Comparison of ENCODE assay signal across 10 mouse cellular contexts in the genomic region with DNA sequence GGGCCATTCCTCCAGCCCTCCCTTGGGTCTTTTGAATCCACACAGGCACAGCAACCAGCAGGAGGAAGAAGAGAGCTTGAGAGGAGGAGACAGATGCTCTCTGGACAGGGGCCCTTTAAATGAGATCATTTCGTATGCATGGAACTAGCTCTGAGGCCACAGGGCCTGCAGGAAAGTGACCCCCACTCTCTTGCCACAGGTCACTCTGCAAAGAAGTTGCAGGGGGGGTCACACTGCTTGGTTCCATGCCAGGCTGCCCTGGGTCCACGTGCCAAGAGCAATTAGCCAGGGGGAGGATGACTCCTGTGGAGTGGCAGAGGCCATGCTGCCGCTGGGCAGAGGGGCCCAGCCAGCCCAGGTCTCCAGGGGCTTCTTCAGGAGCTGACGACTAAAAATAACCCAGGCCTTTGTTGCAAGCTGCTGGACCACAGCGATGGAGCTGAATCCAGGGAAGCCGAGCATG.
A peak's percentile ranks its signal among the peaks of the same experiment; 100 is the strongest.
DNase-seq lines count a peak whose midpoint lies in the region; ATAC-seq and TF ChIP-seq lines count a peak whose summit lies in the region.
"Had no signal": no experiment of that assay in that cellular context is flagged by ENCODE, and none has a peak within 500 bp of the region (broad histone marks: within the 10 kb centered on the region; RNA-seq: fewer than 3 reads in every experiment).

No protein-coding gene starts in this region.

- no peak overlapping the region for H3K9ac ChIP-seq in limb, embryonic 13.5 days
- H3K9ac ChIP-seq in heart, postnatal 0 days (replicated peaks; ENCODE audit: low read depth, low read length), result 0 out of 2 replicates have a peak overlapping the region, but pooled peaks have one; percentile 11
- H3K9ac ChIP-seq in midbrain, postnatal 0 days (replicated peaks; ENCODE audit: low read length, poor library complexity, severe bottlenecking), result no peak overlapping the region

- WGBS in limb, embryonic 13.5 days, result 38% methylated on average over 6 of the region's 6 CpGs
- 60% methylated on average over 6 of the region's 6 CpGs for WGBS in limb, embryonic 10.5 days
- WGBS in heart, postnatal 0 days, result 15% methylated on average over 6 of the region's 6 CpGs
- 12% methylated on average over 6 of the region's 6 CpGs for WGBS in midbrain, postnatal 0 days

- ATAC-seq in limb, embryonic 13.5 days (ENCODE audit: low FRiP score, low read depth), result no peak
- peak; percentile 69 for ATAC-seq in heart, postnatal 0 days (ENCODE audit: insufficient read depth, low read depth)
- ATAC-seq in midbrain, postnatal 0 days (ENCODE audit: low FRiP score), result no peak
- ATAC-seq: activated CD4-positive, CD25-positive, alpha-beta regulatory T cell, adult 4 months had no signal

- TF ChIP-seq EP300 in heart, postnatal 0 days (IDR thresholded peaks at IDR 0.05; ENCODE audit: low read depth), result no peak

- H3K9me3 ChIP-seq in limb, embryonic 13.5 days, result no peaks in the 10 kb centered on the region
- H3K9me3 ChIP-seq in limb, embryonic 10.5 days (replicated peaks), result no peaks in the 10 kb centered on the region
- H3K9me3 ChIP-seq in heart, postnatal 0 days (replicated peaks; ENCODE audit: control insufficient read depth, low read length), result no peaks in the 10 kb centered on the region
- no peaks in the 10 kb centered on the region for H3K9me3 ChIP-seq in midbrain, postnatal 0 days (ENCODE audit: low read length)

- peaks cover 34% of the 10 kb centered on the region for H3K4me1 ChIP-seq in limb, embryonic 13.5 days
- H3K4me1 ChIP-seq in limb, embryonic 10.5 days, result peaks cover 20% of the 10 kb centered on the region
- H3K4me1 ChIP-seq in heart, postnatal 0 days (ENCODE audit: control insufficient read depth, insufficient read depth), result peaks cover 22% of the 10 kb centered on the region
- no peaks in the 10 kb centered on the region for H3K4me1 ChIP-seq in midbrain, postnatal 0 days (ENCODE audit: insufficient read depth, low read length)

- peak; percentile 31; the same call in 1 of the 2 replicates for TF ChIP-seq CTCF in gastrocnemius, adult 2 months (IDR thresholded peaks at IDR 0.05)
- TF ChIP-seq CTCF in heart, postnatal 0 days (IDR thresholded peaks at IDR 0.05; ENCODE audit: low read depth), result peak; percentile 55
- peak; percentile 65 for TF ChIP-seq CTCF in midbrain, postnatal 0 days (IDR thresholded peaks at IDR 0.05)

- H3K27me3 ChIP-seq in limb, embryonic 13.5 days, result no peaks in the 10 kb centered on the region
- no peaks in the 10 kb centered on the region for H3K27me3 ChIP-seq in limb, embryonic 10.5 days (ENCODE audit: low read depth, poor library complexity, severe bottlenecking)
- H3K27me3 ChIP-seq in heart, postnatal 0 days (ENCODE audit: control insufficient read depth, insufficient read depth, low read length), result no peaks in the 10 kb centered on the region
- no peaks in the 10 kb centered on the region for H3K27me3 ChIP-seq in midbrain, postnatal 0 days (ENCODE audit: insufficient read depth, low read length)

- H3K27ac ChIP-seq in gastrocnemius, adult 2 months, result no peak overlapping the region
- peak overlapping the region; percentile 22; the same call in 1 of the 2 replicates for H3K27ac ChIP-seq in limb, embryonic 13.5 days
- no peak overlapping the region for H3K27ac ChIP-seq in limb, embryonic 10.5 days
- 0 out of 2 replicates have a peak overlapping the region, but pooled peaks have one; percentile 30 for H3K27ac ChIP-seq in heart, postnatal 0 days (ENCODE audit: low read depth)
- no peak overlapping the region; the same call in 1 of the 2 replicates for H3K27ac ChIP-seq in midbrain, postnatal 0 days (ENCODE audit: low read depth, low read length)

- no peak overlapping the region for H3K4me3 ChIP-seq in gastrocnemius, adult 2 months
- H3K4me3 ChIP-seq in limb, embryonic 13.5 days, result no peak overlapping the region
- H3K4me3 ChIP-seq in limb, embryonic 10.5 days, result no peak overlapping the region
- no peak overlapping the region for H3K4me3 ChIP-seq in heart, postnatal 0 days (ENCODE audit: low read depth, low read length)
- no peak overlapping the region for H3K4me3 ChIP-seq in midbrain, postnatal 0 days (ENCODE audit: low read depth, low read length)
- H3K4me3 ChIP-seq: myocyte had no signal

- no peaks in the 10 kb centered on the region for H3K36me3 ChIP-seq in limb, embryonic 13.5 days
- no peaks in the 10 kb centered on the region for H3K36me3 ChIP-seq in limb, embryonic 10.5 days
- H3K36me3 ChIP-seq in heart, postnatal 0 days (replicated peaks; ENCODE audit: control insufficient read depth, insufficient read depth, low read length), result no peaks in the 10 kb centered on the region
- H3K36me3 ChIP-seq in midbrain, postnatal 0 days (ENCODE audit: insufficient read depth, low read length), result no peaks in the 10 kb centered on the region

- DNase-seq in gastrocnemius, adult 2 months, result no peak
- no peak for DNase-seq in gastrocnemius, postnatal 4 days (ENCODE audit: low spot score in 2 of 2)
- DNase-seq in limb, embryonic 10.5 days (ENCODE audit: low spot score), result no peak
- DNase-seq in heart, postnatal 0 days (ENCODE audit: low spot score), result peak; percentile 52
- peak; percentile 76 for DNase-seq in midbrain, postnatal 0 days (ENCODE audit: low spot score)
- no peak for DNase-seq in spleen, postnatal 14 days (ENCODE audit: low spot score in 2 of 2)
- DNase-seq in adrenal gland, postnatal 10 days, result no peak

- H3K4me2 ChIP-seq in limb, embryonic 13.5 days (replicated peaks), result no peak overlapping the region
- H3K4me2 ChIP-seq in heart, postnatal 0 days (ENCODE audit: low read depth, low read length), result peak overlapping the region; percentile 10; the same call in 1 of the 2 replicates
- H3K4me2 ChIP-seq in midbrain, postnatal 0 days (ENCODE audit: low read depth, low read length, poor library complexity, severe bottlenecking), result no peak overlapping the region

- intact Hi-C loops in gastrocnemius, adult 2 months (cut with DNase I), result loop anchor here (5.0 kb wide), 1 partner anchor 288 kb away; no protein-coding TSS in a partner anchor

Comparison
In these comparisons a context has a peak if more than half of its experiments do, and no peak if none do; other contexts are left out.
1. H3K27ac ChIP-seq: peak in limb, embryonic 13.5 days (single experiment) and heart, postnatal 0 days (single experiment); none in gastrocnemius, adult 2 months (single experiment), limb, embryonic 10.5 days (single experiment) and midbrain, postnatal 0 days (single experiment).
2. DNase-seq: peak in heart, postnatal 0 days (single experiment) and midbrain, postnatal 0 days (single experiment); none in gastrocnemius, adult 2 months (single experiment), gastrocnemius, postnatal 4 days (0 of 2), limb, embryonic 10.5 days (single experiment), spleen, postnatal 14 days (0 of 2) and adrenal gland, postnatal 10 days (single experiment).
3. Peak in every context shown above with its lines, with median percentiles within 50 percentile points of each other: CTCF ChIP-seq.